Mouse (Mus musculus) limb, embryonic 13.5 days (tissue): ENCODE data around the gene Mfsd4a. TPM values are rescaled to one million over a fixed set of nuclear protein-coding genes. Genes with fewer than 3 reads are reported as not detected.

Source experiments
- ATAC-seq: fragments of 200-750 bp; cut with Nextera tagmentation; 2 replicates; pipeline ENCODE4 v1.8.0; 2017; ENCODE audit warnings: low read depth, moderate number of reproducible peaks, moderate TSS enrichment; ENCODE audit not compliant: low FRiP score
- H3K27ac ChIP-seq: fragments of 300-500 bp; sonication (generic); 2 replicates; pipeline ENCODE4 v1.5.1; 2015; ENCODE audit warnings: inconsistent platforms, mild to moderate bottlenecking, moderate library complexity
- H3K27me3 ChIP-seq: fragments of 300-500 bp; sonication (generic); 2 replicates; pipeline ENCODE4 v1.6.1; 2015; ENCODE audit warnings: mild to moderate bottlenecking, inconsistent platforms
- H3K36me3 ChIP-seq: fragments of 300-500 bp; sonication (generic); 2 replicates; pipeline ENCODE4 v1.6.1; 2015; ENCODE audit warnings: inconsistent platforms, mild to moderate bottlenecking, moderate library complexity
- H3K4me1 ChIP-seq: fragments of 300-500 bp; sonication (generic); 2 replicates; pipeline ENCODE4 v1.6.1; 2015; ENCODE audit warnings: inconsistent platforms
- H3K4me2 ChIP-seq: fragments of 300-500 bp; sonication (generic); replicated peaks from 2 replicates; pipeline ENCODE4 v1.6.1; 2015; ENCODE audit warnings: inconsistent platforms, mild to moderate bottlenecking, moderate library complexity
- H3K4me3 ChIP-seq: fragments of 300-500 bp; sonication (generic); 2 replicates; pipeline ENCODE4 v1.5.1; 2015; ENCODE audit warnings: moderate library complexity, mild to moderate bottlenecking, inconsistent platforms
- H3K9ac ChIP-seq: fragments of 300-500 bp; sonication (generic); 2 replicates; pipeline ENCODE4 v1.6.1; 2015; ENCODE audit warnings: mild to moderate bottlenecking, inconsistent platforms
- H3K9me3 ChIP-seq: fragments of 300-500 bp; sonication (generic); 2 replicates; pipeline ENCODE4 v1.6.1; 2016; ENCODE audit warnings: inconsistent platforms
- WGBS: fragments of 180-500 bp; shearing (Covaris S2); methylation state at CpG from one replicate; pipeline ENCODE4 v1.1.7; 2015; 5-methylcytosine and 5-hydroxymethylcytosine counted together
- polyA plus RNA-seq: library from polyadenylated mRNA; unstranded; fragments of >200 nt; fragmentation: Nextera tagmentation; extraction: Ambion mirVana; gene quantifications from 2 replicates; pipeline ENCODE4 v1.2.1, GENCODE M21; 2015

Mfsd4a gene
- 10.3 and 11.0 TPM in 2 replicates for polyA plus RNA-seq

DNA sequence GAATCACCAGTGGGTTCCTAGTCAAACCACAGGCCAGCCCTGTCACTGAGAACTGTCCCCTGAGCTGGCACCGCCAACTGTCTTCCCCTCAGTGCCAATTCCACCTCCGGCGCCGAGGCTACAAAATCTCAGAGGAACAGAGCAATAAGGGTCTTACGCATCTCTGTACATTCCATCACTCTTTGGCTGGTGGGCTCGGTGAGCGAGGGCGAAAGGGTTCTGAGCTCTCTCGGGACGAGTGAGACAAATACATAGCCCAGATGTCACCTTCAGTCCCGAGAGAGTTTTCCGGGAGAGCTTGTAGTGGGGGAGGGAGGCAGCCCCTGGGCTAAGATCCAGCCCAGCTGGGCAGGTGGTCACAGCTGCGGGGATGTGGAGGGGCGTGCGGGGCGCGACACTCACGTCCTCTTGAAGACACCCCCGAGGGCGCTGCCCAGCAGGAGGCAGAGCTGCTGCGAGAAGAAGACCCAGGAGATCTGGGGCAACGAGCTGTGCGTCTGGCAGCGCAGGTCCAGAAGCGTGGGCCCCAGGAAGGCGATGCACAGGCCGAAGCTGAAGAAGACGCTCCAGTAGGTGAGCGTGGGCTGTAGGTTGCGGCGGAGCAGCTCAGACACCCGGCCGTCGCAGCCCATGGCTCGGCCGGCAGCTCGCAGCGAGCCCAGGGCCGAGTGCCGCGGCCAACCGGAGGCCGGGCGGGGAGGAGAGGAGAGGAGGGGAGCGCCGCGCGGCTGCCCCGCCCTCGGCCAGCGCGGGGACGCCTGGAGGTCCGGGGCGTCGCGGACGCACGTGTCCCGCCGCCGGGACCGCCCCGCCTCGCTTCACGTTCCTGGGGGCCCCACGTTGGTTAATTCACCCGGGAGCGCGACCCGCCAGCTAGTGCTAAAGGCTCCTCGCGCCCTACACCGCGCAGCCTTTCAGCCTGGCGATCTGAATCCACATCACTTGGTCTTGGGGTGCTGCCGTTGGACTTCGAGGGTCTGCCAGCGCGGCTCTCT lies at the start of gene Mfsd4a:
TSS of gene Mfsd4a (minus strand) at position 802 of the 995 bp plus-strand sequence.
- WGBS: 3% methylated on average over 58 of the region's 80 CpGs
- Histone ChIP-seq H3K4me2 (peak within 1 kb of the TSS; percentile 94), H3K4me3 (peak within 1 kb of the TSS; percentile 53), H3K9ac (peak within 1 kb of the TSS; percentile 72), H3K36me3 (no peaks in the 10 kb centered on the region), H3K4me1 (peaks cover 26% of the 10 kb centered on the region), H3K9me3 (no peaks in the 10 kb centered on the region), H3K27me3 (peaks cover 61% of the 10 kb centered on the region), H3K27ac (no peak within 1 kb of the TSS)
- no peak for ATAC-seq

GRCm38 (mm10) chr1:132116606-132117005 lies 48.7 kb upstream of the Mfsd4a start:
- Histone ChIP-seq H3K9me3 (no peaks in the 10 kb centered on the region), H3K36me3 (no peaks in the 10 kb centered on the region), H3K27me3 (no peaks in the 10 kb centered on the region), H3K9ac (no peak overlapping the region), H3K27ac (no peak overlapping the region), H3K4me1 (0 out of 2 replicates have a peak, but pooled peaks cover 7% of the 10 kb centered on the region), H3K4me3 (no peak overlapping the region), H3K4me2 (no peak overlapping the region)
- no peak for ATAC-seq
- WGBS: 36% methylated on average over 18 of the region's 18 CpGs

- ATAC-seq: no peak
- 59% methylated on average over 3 of the region's 3 CpGs for WGBS
These were observed 45.2 kb upstream of the Mfsd4a start for GRCm38 (mm10) chr1:132113098-132113497.

GRCm38 (mm10) chr1:132112426-132112825 lies 44.6 kb upstream of the Mfsd4a start:
- no peak for ATAC-seq
- WGBS: 74% methylated on average over 8 of the region's 8 CpGs
- Histone ChIP-seq H3K27me3 (no peaks in the 10 kb centered on the region), H3K4me3 (no peak overlapping the region), H3K27ac (no peak overlapping the region), H3K4me1 (0 out of 2 replicates have a peak, but pooled peaks cover 7% of the 10 kb centered on the region), H3K9ac (no peak overlapping the region), H3K9me3 (no peaks in the 10 kb centered on the region), H3K4me2 (no peak overlapping the region), H3K36me3 (no peaks in the 10 kb centered on the region)

More at GRCm38 (mm10) chr1:132113098-132113497, 45.2 kb upstream of the Mfsd4a start:
- H3K4me1 ChIP-seq: 0 out of 2 replicates have a peak, but pooled peaks cover 7% of the 10 kb centered on the region
- H3K27ac ChIP-seq: no peak overlapping the region
- no peaks in the 10 kb centered on the region for H3K27me3 ChIP-seq
- H3K9ac ChIP-seq: no peak overlapping the region
- no peak overlapping the region for H3K4me2 ChIP-seq
- H3K4me3 ChIP-seq: no peak overlapping the region
- no peaks in the 10 kb centered on the region for H3K9me3 ChIP-seq
- H3K36me3 ChIP-seq: no peaks in the 10 kb centered on the region

DNA sequence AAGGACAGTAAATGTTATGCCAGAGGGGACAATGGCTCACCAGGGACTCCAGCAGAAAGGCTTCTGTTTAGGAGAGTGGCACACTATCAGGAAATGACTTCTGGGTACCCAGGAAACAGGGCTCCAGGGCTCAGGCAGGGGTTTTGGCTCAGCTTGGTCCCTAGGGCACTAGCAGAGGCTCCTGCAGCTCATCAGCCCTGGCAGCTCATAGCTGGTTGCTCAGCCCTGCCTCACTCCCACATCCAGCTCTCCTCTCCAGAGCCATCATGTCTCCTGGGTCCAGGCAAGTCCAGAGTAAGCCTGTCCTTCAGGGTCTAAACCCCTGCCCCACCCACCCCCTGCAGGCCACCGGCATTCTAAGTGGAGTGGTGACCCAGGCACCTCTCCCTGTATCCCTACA lies 43.5 kb upstream of the Mfsd4a start:
- no peak overlapping the region for H3K4me3 ChIP-seq
- no peaks in the 10 kb centered on the region for H3K36me3 ChIP-seq
- no peaks in the 10 kb centered on the region for H3K27me3 ChIP-seq
- H3K27ac ChIP-seq: no peak overlapping the region
- H3K9me3 ChIP-seq: no peaks in the 10 kb centered on the region
- H3K4me1 ChIP-seq: 0 out of 2 replicates have a peak, but pooled peaks cover under 1% of the 10 kb centered on the region
- ATAC-seq: no peak
- H3K9ac ChIP-seq: no peak overlapping the region
- 36% methylated on average over 1 of the region's 1 CpGs for WGBS
- no peak overlapping the region for H3K4me2 ChIP-seq

- H3K27ac ChIP-seq: no peak overlapping the region
- H3K9ac ChIP-seq: no peak overlapping the region
- no peak overlapping the region for H3K4me3 ChIP-seq
- 67% methylated on average over 2 of the region's 2 CpGs for WGBS
- no peaks in the 10 kb centered on the region for H3K36me3 ChIP-seq
- no peak overlapping the region for H3K4me2 ChIP-seq
- no peaks in the 10 kb centered on the region for H3K4me1 ChIP-seq
- ATAC-seq: no peak
- no peaks in the 10 kb centered on the region for H3K9me3 ChIP-seq
- H3K27me3 ChIP-seq: 0 out of 2 replicates have a peak, but pooled peaks cover 4% of the 10 kb centered on the region
These were observed 41.5 kb upstream of the Mfsd4a start for GRCm38 (mm10) chr1:132109368-132109767.

DNA sequence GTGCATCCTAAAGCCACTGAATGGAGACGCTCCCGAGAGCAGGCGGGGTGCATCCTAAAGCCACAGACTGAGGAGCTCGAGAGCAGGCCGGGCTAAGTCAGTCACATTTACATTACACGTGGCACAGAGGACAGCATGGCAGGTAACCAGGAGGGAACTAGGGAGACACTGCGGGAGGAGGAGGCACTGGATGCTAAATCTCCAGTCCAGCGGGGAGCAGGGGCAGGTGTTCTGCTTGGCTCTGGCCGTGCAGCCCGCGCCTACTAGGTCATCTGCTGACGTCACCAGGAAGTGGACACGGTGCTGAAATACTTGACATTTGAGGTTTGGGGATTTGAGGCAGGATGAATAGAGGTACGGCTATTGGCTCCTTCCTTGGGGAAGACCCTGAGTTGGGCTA lies 36.5 kb upstream of the Mfsd4a start:
- H3K27me3 ChIP-seq: 0 out of 2 replicates have a peak, but pooled peaks cover 6% of the 10 kb centered on the region
- WGBS: 67% methylated on average over 14 of the region's 14 CpGs

DNA sequence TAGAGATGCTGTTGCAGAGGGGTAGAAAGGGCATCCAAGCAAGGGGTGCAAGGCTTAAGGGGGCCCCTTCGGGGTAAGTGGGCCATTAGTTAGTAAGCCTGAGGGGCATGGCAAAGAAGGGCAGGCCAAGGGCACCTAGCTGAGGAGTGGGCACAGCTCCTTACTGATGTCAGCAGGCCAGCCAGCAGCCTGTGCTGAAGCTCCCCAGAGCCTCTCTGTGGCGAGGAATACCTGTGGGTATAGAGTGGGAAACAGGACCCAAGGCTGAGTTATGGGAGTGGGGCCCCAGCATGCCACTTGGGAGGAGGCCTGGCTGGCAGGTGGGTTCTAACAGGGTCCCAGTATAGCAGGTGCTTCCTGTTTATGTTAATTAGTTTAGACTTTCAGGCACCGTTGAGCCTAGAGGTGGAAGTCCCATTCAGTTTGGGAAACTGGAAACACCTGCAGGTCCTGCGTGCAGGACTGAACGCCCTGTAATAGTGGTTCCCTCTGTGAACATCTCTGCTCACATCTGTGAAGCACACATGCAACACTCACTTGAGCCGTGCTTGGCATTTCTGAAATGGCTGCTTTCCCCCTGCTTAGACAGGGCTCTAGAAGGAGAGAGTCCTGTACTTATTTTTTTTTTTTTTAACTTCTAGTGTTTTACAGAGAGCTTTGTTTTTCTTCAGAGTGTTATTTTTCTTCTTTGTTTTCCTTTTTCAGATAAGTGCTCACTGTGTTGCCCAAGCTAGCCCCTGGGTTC lies 34.3 kb upstream of the Mfsd4a start:
- H3K9me3 ChIP-seq: peaks cover 8% of the 10 kb centered on the region; the same call in 1 of the 2 replicates
- no peaks in the 10 kb centered on the region for H3K36me3 ChIP-seq
- H3K4me1 ChIP-seq: no peaks in the 10 kb centered on the region
- H3K27ac ChIP-seq: no peak overlapping the region
- ATAC-seq: no peak
- no peak overlapping the region for H3K4me3 ChIP-seq
- WGBS: 37% methylated on average over 6 of the region's 6 CpGs
- no peak overlapping the region for H3K9ac ChIP-seq
- 0 out of 2 replicates have a peak, but pooled peaks cover 6% of the 10 kb centered on the region for H3K27me3 ChIP-seq
- H3K4me2 ChIP-seq: no peak overlapping the region

More for the DNA sequence above, 36.5 kb upstream of the Mfsd4a start:
- Histone ChIP-seq H3K4me1 (no peaks in the 10 kb centered on the region), H3K36me3 (no peaks in the 10 kb centered on the region), H3K4me3 (no peak overlapping the region), H3K27ac (no peak overlapping the region), H3K9ac (no peak overlapping the region), H3K4me2 (no peak overlapping the region), H3K9me3 (peaks cover 8% of the 10 kb centered on the region; the same call in 1 of the 2 replicates)
- no peak for ATAC-seq

GRCm38 (mm10) chr1:132099775-132100174 lies 31.9 kb upstream of the Mfsd4a start:
- Histone ChIP-seq H3K9me3 (peaks cover 8% of the 10 kb centered on the region; the same call in 1 of the 2 replicates), H3K4me3 (no peak overlapping the region), H3K4me2 (no peak overlapping the region), H3K9ac (no peak overlapping the region), H3K36me3 (no peaks in the 10 kb centered on the region), H3K4me1 (no peaks in the 10 kb centered on the region), H3K27ac (no peak overlapping the region), H3K27me3 (0 out of 2 replicates have a peak, but pooled peaks cover 6% of the 10 kb centered on the region)
- 79% methylated on average over 4 of the region's 4 CpGs for WGBS
- ATAC-seq: no peak

GRCm38 (mm10) chr1:132099016-132099415 lies 31.2 kb upstream of the Mfsd4a start:
- Histone ChIP-seq H3K27me3 (no peaks in the 10 kb centered on the region), H3K9ac (no peak overlapping the region), H3K4me1 (no peaks in the 10 kb centered on the region), H3K9me3 (peaks cover 8% of the 10 kb centered on the region; the same call in 1 of the 2 replicates), H3K27ac (no peak overlapping the region), H3K4me2 (no peak overlapping the region), H3K36me3 (no peaks in the 10 kb centered on the region), H3K4me3 (no peak overlapping the region)
- WGBS: 73% methylated on average over 4 of the region's 4 CpGs
- ATAC-seq: no peak

DNA sequence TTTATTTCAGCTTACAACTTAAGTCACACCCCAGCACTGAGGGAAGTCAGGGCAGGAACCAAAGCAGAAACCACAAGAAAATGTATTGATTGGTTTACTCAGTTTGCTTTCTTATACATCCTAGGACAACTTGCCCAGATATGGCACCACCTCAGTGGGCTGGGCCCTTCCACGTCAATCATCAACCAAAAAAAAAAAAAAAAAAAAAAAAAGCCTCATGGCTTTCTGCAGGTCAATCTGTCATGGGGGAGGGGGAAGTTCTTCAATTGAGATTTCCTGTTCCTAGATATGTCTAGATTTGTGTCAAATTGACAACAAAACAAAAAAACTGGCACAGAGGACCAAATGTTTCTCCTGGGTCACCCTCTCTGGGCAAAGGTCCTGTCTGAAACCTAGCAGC lies 30.2 kb upstream of the Mfsd4a start:
- ATAC-seq: no peak
- no peak overlapping the region for H3K9ac ChIP-seq
- H3K27ac ChIP-seq: no peak overlapping the region

More for the DNA sequence above, 30.2 kb upstream of the Mfsd4a start:
- H3K4me1 ChIP-seq: no peaks in the 10 kb centered on the region
- H3K36me3 ChIP-seq: no peaks in the 10 kb centered on the region
- no peak overlapping the region for H3K4me3 ChIP-seq
- H3K9me3 ChIP-seq: peaks cover 8% of the 10 kb centered on the region; the same call in 1 of the 2 replicates
- no peaks in the 10 kb centered on the region for H3K27me3 ChIP-seq
- H3K4me2 ChIP-seq: no peak overlapping the region
- 82% methylated on average over 1 of the region's 1 CpGs for WGBS
